Mouse (Mus musculus) frontal cortex, postnatal 14 days (tissue): ENCODE results near the gene Ankrd27.

ENCODE experiments used
- DNase-seq, 2 experiments: peaks; one replicate each; pipeline ENCODE4 v3.0.0; 2022; ENCODE audit warnings: low spot score in 2 of 2

Gene Ankrd27

GRCm38 (mm10) chr7:35584068-35584785 lies 1.8 kb upstream of the Ankrd27 start:
- no peak for DNase-seq

GRCm38 (mm10) chr7:35584786-35585190 lies 1.3 kb upstream of the Ankrd27 start:
- no peak for DNase-seq

DNA sequence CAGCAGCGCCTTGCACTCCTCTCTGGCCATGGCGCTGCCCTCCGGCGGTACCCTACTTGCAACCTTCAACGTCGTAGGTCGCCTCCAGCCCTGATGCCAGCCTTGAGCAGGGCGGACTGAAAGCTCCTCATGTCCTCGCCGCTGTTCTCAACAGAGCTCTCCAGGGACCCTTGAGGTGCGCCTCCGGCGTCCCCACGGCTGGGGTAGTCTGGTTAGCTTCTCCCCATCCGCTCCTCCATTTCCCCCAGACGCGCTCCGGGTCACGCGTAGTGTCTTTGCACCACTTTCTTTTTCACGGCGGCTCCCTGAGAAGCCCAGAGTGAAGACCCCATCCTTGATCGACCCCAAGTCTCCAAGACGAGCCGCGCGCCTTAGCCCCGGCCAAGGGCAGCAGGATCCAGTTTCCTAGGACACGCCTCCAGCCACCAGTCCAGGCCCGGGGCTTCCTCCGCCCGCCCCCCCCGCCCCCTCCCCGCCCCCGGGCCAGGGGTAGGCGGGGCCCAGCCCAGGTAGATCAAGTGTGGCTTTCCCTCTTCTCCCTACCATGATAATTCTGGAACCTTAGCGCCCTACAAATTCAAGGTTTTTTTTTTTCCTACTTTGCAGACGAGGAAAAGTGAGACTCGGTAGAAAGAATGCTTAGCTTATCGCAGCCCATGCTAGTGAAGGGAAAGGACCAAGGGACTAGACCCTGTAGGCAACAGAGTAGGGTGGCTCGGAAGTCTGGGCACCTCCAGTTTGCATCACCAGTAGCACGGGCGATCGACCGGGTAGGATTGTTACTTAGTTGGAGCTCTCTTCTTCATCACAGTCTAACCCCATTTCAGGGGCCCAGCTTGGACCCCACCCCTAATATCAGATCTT lies 621 bp upstream of the Ankrd27 start, which contains the start of gene Rgs9bp:
Rgs9bp (minus strand) TSS at position 392 of the 864 bp plus-strand sequence.
- DNase-seq = no peak

- DNase-seq = no peak
These were observed 932 bp downstream of the Ankrd27 start for GRCm38 (mm10) chr7:35586906-35587445.

GRCm38 (mm10) chr7:35587728-35588127 lies 1.7 kb downstream of the Ankrd27 start:
- no peak for DNase-seq

GRCm38 (mm10) chr7:35588680-35589428 lies 2.8 kb downstream of the Ankrd27 start:
- no peak for DNase-seq

DNA sequence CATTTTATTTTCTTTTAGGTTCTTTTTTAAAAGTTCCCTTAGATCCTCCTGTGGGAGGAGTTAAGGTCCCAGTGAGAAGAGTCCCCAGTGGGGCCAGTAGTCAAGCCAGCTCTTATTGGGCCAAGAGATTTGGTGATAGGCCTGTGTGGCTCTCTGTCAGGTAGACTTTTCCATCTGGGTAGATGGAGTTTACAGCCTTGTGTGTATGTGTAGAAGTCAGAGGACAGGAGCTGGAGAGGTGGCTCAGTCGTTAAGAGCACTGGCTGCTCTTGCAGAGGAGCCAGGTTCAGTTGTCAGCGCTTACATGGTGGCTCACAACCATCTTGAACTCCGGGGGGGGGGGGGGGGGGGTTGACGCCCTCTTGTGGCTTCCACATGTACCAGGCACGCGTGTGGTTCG lies 3.4 kb downstream of the Ankrd27 start:
- no peak for DNase-seq

DNA sequence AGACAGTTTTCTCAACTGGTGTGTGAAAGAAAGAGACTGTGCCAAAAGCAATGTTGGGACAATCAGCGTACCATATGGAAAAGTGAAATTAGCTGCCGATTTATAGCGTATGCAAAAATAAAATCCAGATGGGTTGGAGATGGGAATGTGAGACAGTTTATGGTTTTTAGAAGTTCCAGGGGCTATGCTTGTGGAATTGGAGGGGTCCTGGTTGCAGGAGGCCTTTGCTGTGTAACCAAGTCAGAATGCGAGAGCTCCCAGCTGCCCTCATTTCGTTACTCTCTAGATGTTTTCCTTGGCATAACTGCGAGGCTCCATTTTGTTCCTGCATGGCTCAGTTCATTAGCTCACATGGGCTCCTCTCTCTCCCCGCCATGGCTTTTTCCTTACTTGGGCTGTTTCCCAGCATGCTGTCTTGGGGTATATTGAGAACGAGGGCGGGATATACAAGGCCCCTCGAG lies 4.7 kb downstream of the Ankrd27 start:
- DNase-seq = no peak

- DNase-seq = no peak
These were observed 8.3 kb downstream of the Ankrd27 start for GRCm38 (mm10) chr7:35594311-35594710.

DNA sequence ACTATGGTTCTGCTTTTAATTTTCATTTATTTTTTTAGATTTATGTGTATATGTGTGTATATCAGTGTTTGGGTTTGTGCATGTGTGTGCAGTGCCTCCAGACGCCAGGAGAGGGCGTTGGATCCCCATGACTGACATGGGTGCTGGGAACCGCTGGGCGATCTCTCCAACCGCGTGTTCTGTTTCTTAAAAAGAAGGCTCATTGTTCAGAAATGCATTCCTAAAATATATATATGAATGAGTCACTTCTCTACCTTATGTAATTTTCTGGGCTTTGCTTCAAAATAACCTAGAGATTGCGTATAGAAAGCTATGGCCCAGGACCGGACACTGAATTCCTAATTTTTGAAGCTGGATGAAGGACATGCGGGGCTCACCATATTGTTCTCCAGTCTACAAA lies 13.4 kb downstream of the Ankrd27 start:
- no peak for DNase-seq

GRCm38 (mm10) chr7:35600031-35600430 lies 14.0 kb downstream of the Ankrd27 start:
- DNase-seq = no peak

- DNase-seq = no peak
These were observed 15.1 kb downstream of the Ankrd27 start for GRCm38 (mm10) chr7:35601106-35601505.

- no peak for DNase-seq
These were observed 16.7 kb downstream of the Ankrd27 start for GRCm38 (mm10) chr7:35602766-35603165.

DNA sequence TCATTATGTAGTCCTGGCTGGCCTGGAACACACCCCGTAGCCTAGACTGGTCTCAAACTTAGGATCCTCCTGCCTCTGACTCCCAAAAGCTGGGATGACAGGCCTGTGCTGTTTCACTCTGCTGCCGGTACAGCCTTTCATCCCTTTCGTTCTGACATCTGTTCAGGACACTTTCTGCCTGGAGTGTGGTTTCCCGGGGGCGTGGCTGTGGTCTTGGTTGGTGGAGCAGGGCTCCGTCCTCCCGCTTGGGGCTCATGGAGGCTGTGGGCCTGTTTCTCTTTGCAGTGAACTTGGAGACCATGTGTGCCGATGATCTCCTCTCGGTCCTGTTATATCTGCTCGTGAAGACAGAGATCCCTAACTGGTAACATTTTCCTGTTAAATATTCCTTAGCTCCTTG lies 20.8 kb downstream of the Ankrd27 start:
- no peak for DNase-seq

GRCm38 (mm10) chr7:35609245-35609644 lies 23.2 kb downstream of the Ankrd27 start:
- no peak for DNase-seq

DNA sequence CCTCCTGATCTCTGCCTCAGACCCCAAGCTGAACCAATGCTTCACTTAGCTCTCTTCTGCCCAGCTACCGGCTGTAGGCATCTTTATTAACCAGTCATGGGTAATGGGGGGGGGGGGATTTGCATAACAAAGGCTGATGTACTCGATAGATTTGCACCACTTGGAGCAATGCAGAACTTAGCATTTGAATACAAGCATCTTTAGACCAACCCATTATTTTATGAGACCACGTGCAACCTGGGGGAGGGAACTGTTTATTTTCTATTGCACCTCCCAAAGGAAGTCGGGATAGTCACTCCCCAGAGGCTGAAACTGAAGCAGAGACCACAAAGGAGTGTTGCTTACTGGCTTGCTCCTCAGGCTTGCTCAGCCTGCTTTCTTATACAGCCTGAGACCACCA lies 31.5 kb downstream of the Ankrd27 start:
- no peak for DNase-seq

DNA sequence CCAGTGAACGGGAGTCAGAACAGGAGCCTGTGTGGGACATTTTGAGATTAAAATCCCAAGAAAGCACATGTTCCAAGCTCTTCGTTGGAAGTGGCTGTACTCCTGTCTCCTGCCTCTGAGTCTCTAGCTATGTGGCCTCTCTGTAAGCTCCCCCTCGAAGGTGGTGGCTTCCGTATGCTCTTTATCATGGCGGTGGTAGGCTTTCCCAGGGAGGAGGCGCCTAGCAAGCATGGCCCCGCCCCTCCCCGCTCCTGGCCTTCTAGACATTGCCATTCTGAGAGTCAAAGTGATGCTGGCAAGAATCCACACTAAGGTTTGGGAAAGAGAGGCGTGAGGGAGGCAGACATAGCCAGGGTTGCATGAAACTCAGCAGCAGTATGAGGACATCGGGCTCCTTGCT lies 36.6 kb downstream of the Ankrd27 start:
- DNase-seq = no peak

GRCm38 (mm10) chr7:35626038-35626437 lies 40.0 kb downstream of the Ankrd27 start:
- DNase-seq = no peak

DNA sequence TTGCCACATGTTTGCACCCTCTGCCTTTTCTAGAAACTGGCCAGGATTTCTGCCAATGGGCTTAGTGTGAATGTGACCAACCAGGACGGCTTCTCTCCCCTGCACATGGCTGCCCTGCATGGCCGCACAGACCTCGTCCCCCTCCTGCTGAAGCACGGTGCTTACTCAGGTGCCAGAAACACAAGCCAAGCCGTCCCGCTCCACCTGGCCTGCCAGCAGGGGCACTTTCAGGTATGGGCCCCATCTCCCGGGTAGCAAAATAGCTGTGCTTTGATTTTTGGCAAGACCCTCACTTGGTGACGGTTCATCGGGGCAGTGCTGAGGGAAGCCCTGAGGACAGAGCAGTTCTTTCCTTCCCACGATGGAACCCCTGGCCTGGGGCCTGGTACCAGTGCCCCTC lies 41.3 kb downstream of the Ankrd27 start:
- no peak for DNase-seq

DNA sequence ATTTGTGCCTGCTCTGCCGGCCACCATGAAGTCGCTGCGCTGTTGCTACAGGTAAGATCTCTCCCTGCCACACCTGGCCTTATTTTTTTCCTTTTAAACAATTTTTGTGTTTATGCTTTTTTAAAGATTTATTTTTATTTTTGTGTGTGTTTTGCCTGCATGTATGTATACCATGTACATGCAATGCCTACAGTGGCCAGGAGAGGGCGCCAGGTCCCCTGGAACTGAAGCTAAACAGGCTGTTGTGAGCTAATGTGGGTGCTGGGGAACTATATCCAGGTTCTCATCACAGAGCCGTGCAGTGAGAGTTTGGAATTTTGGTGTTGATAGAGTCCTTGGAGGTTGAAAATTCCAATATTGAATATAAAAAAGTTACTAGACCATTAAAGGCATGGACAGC lies 42.5 kb downstream of the Ankrd27 start:
- DNase-seq = no peak

GRCm38 (mm10) chr7:35636229-35636628 lies 50.2 kb downstream of the Ankrd27 start:
- DNase-seq = no peak

DNA sequence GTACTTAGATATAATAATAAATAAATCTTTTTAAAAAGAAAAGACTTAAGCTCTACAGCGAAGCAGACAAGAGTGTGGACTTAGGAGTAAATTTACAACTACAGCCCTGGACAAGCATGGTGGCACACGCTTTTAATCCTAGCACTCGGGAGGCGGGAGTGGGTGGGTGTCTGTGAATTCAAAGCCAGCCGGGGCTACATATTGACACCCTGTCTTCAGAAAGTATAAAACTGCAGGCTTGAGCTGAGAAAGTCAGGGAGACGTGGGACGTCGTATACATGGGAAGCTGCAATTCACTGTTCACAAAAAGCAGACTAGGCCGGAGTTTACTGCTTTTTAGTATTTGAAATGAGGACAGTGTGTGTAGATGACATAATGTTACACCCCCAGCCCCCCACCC lies 50.8 kb downstream of the Ankrd27 start:
- no peak for DNase-seq
